Comparison of ENCODE assay signal across 23 mouse cellular contexts in the genomic region with DNA sequence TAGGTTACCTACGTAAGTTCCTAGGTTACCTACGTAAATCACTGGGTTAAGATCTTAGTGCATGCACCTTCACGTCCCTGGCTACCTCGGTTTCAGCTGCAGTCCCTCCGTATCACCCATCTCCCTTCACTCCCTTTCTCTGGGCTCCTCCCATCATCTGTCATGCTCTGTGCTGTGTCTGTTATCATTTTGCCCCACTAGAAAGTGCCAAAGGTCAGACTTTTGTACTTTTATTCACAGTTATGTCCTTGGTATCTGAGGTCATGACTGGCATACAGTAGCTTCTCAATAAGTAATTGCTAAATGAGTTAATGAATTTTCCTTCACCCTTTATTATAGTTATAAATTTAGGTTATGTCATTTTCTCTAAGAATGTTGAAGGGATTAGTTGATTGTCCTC. TPM values are rescaled to one million over a fixed set of nuclear protein-coding genes. Genes with fewer than 3 reads are reported as not detected.
"Had no signal": no experiment of that assay in that cellular context is flagged by ENCODE, and none has a peak within 500 bp of the region (broad histone marks: within the 10 kb centered on the region; RNA-seq: fewer than 3 reads in every experiment).

No protein-coding gene starts in this region.

- DNase-seq: liver, postnatal 0 days; lung, adult 2 months; lung, postnatal 14 days; lung, postnatal 36 days; right cerebral cortex, postnatal 14 days; thymus, adult 18-20 months; thymus, postnatal 14 days; thymus, postnatal 36 days had no signal

- H3K9me3 ChIP-seq: lung, embryonic 15.5 days; midbrain, embryonic 13.5 days; midbrain, embryonic 15.5 days; neural tube, embryonic 12.5 days had no signal

- H3K9ac ChIP-seq: liver, postnatal 0 days; lung, embryonic 15.5 days; midbrain, embryonic 13.5 days; midbrain, embryonic 15.5 days; neural tube, embryonic 12.5 days had no signal

- H3K4me3 ChIP-seq: lung, embryonic 15.5 days; megakaryocyte, embryonic 14.5 days; midbrain, embryonic 13.5 days; midbrain, embryonic 15.5 days; neural tube, embryonic 12.5 days had no signal

- ATAC-seq: liver, postnatal 0 days; lung, postnatal 0 days; midbrain, embryonic 13.5 days; midbrain, embryonic 15.5 days had no signal

- H3K27me3 ChIP-seq: lung, embryonic 15.5 days; megakaryocyte, embryonic 14.5 days; midbrain, embryonic 13.5 days; midbrain, embryonic 15.5 days; neural tube, embryonic 12.5 days had no signal

- H3K4me1 ChIP-seq: midbrain, embryonic 13.5 days; midbrain, embryonic 15.5 days had no signal

- H3K27ac ChIP-seq: lung, embryonic 15.5 days; macrophage; midbrain, embryonic 13.5 days; midbrain, embryonic 15.5 days; neural tube, embryonic 12.5 days had no signal

- H3K36me3 ChIP-seq: lung, embryonic 15.5 days; midbrain, embryonic 13.5 days; midbrain, embryonic 15.5 days; neural tube, embryonic 12.5 days had no signal

- H3K4me2 ChIP-seq: lung, embryonic 15.5 days; midbrain, embryonic 11.5 days; midbrain, embryonic 13.5 days; midbrain, embryonic 15.5 days; neural tube, embryonic 12.5 days had no signal

RNA-seq across cellular contexts. Expression of gene Otp, which starts 49.0 kb away (rescaled TPM):
- total RNA-seq: megakaryocyte progenitor cell, adult 5-6 weeks; monocyte, adult 5-6 weeks; neutrophil, adult 5-6 weeks had no signal
- polyA plus RNA-seq: liver, postnatal 0 days; lung, adult 2 months; lung, embryonic 15.5 days; lung, postnatal 0 days; macrophage; spleen, adult 2 months; stomach, embryonic 14.5 days; stomach, embryonic 16.5 days; thymus, postnatal 0 days had no signal
